Mouse (Mus musculus) stomach, embryonic 15.5 days (tissue): ENCODE measurements at regions not wholly inside any gene's neighbourhood (a gene's known extent, or its start where the extent isn't known, plus 50 kb on each side); places are given as distances from the start of the nearest gene placed in this dataset.
A peak's percentile ranks its signal among the peaks of the same experiment; 100 is the strongest.
"Not testable (repeated sequence)": the region's sequence is repeated elsewhere in the genome, so short reads cannot be mapped to it uniquely, and the experiment has no call there.

Experiments used
- ATAC-seq: fragments of 200-750 bp; cut with Nextera tagmentation; 2 replicates; pipeline ENCODE4 v1.8.0; 2017; ENCODE audit warnings: low read depth, moderate number of reproducible peaks, moderate TSS enrichment; ENCODE audit not compliant: insufficient read depth, low FRiP score
- H3K27ac ChIP-seq: fragments of 300-500 bp; sonication (generic); 2 replicates; pipeline ENCODE4 v1.5.1; 2015; ENCODE audit warnings: mild to moderate bottlenecking, inconsistent platforms
- H3K27me3 ChIP-seq: fragments of 300-500 bp; sonication (generic); replicated peaks from 2 replicates; pipeline ENCODE4 v1.6.1; 2015; ENCODE audit warnings: inconsistent platforms
- H3K36me3 ChIP-seq: fragments of 300-500 bp; sonication (generic); 2 replicates; pipeline ENCODE4 v1.6.1; 2015; ENCODE audit warnings: inconsistent platforms
- H3K4me1 ChIP-seq: fragments of 300-500 bp; sonication (generic); 2 replicates; pipeline ENCODE4 v1.6.1; 2015; ENCODE audit warnings: inconsistent platforms
- H3K4me2 ChIP-seq: fragments of 300-500 bp; sonication (generic); 2 replicates; pipeline ENCODE4 v1.6.1; 2015; ENCODE audit warnings: mild to moderate bottlenecking, inconsistent platforms
- H3K4me3 ChIP-seq: fragments of 300-500 bp; sonication (generic); replicated peaks from 2 replicates; pipeline ENCODE4 v1.5.1; 2015; ENCODE audit warnings: inconsistent platforms
- H3K9ac ChIP-seq: fragments of 300-500 bp; sonication (generic); 2 replicates; pipeline ENCODE4 v1.6.1; 2015; ENCODE audit warnings: inconsistent platforms
- H3K9me3 ChIP-seq: fragments of 300-500 bp; sonication (generic); 2 replicates; pipeline ENCODE4 v1.6.1; 2016; ENCODE audit warnings: inconsistent platforms
- WGBS: fragments of 180-500 bp; shearing (Covaris S2); methylation state at CpG from one replicate; pipeline ENCODE4 v1.1.7; 2015; 5-methylcytosine and 5-hydroxymethylcytosine counted together

GRCm38 (mm10) chr12:69524337-69525035 lies 58.3 kb downstream of the Vcpkmt start:
- H3K9ac ChIP-seq, result no peak overlapping the region
- H3K27me3 ChIP-seq, result no peaks in the 10 kb centered on the region
- H3K4me1 ChIP-seq, result no peaks in the 10 kb centered on the region
- no peak for ATAC-seq
- WGBS, result 64% methylated on average over 12 of the region's 12 CpGs
- 0 out of 2 replicates have a peak overlapping the region, but pooled peaks have one; percentile 31 for H3K27ac ChIP-seq
- H3K4me3 ChIP-seq, result no peak overlapping the region
- H3K4me2 ChIP-seq, result no peak overlapping the region
- H3K9me3 ChIP-seq, result no peaks in the 10 kb centered on the region
- no peaks in the 10 kb centered on the region for H3K36me3 ChIP-seq

GRCm38 (mm10) chr12:69519869-69520268 lies 63.0 kb downstream of the Vcpkmt start:
- H3K27me3 ChIP-seq, result no peaks in the 10 kb centered on the region
- H3K36me3 ChIP-seq, result no peaks in the 10 kb centered on the region
- no peak for ATAC-seq
- H3K4me3 ChIP-seq, result no peak overlapping the region
- no peak overlapping the region for H3K27ac ChIP-seq
- H3K4me2 ChIP-seq, result no peak overlapping the region
- no peak overlapping the region for H3K9ac ChIP-seq
- peaks cover 9% of the 10 kb centered on the region; the same call in 1 of the 2 replicates for H3K4me1 ChIP-seq
- H3K9me3 ChIP-seq, result no peaks in the 10 kb centered on the region
- 98% methylated on average over 2 of the region's 2 CpGs for WGBS

DNA sequence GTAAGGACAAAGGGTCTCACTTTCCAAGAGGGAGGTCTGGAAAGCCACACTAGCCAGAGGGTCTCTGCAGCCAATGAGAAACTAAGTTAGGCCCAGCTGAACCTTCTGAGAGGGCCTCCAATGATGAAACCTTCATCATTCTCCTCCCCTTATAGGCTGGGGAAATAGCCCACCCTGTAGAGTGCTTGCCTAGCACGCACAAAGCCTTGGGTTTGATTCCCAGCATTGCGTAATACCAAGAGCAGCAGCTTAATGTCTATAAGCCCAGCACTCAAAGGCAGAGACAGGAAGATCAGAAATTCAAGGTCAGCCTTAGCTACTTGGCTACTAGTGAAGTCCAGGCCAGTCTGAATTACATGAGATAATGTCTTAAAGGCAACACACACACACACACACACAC lies 63.8 kb downstream of the Vcpkmt start:
- no peak for ATAC-seq
- WGBS, result 81% methylated on average over 2 of the region's 2 CpGs
- no peaks in the 10 kb centered on the region for H3K9me3 ChIP-seq
- no peaks in the 10 kb centered on the region for H3K36me3 ChIP-seq
- peaks cover 9% of the 10 kb centered on the region; the same call in 1 of the 2 replicates for H3K4me1 ChIP-seq
- no peak overlapping the region for H3K4me2 ChIP-seq
- no peak overlapping the region for H3K9ac ChIP-seq
- no peak overlapping the region for H3K27ac ChIP-seq
- H3K4me3 ChIP-seq, result no peak overlapping the region
- H3K27me3 ChIP-seq, result no peaks in the 10 kb centered on the region

GRCm38 (mm10) chr12:69517616-69518015 lies 65.2 kb downstream of the Vcpkmt start:
- Histone ChIP-seq H3K9ac (no peak overlapping the region), H3K4me1 (peaks cover 9% of the 10 kb centered on the region; the same call in 1 of the 2 replicates), H3K4me3 (no peak overlapping the region), H3K27me3 (no peaks in the 10 kb centered on the region), H3K27ac (no peak overlapping the region), H3K9me3 (no peaks in the 10 kb centered on the region), H3K36me3 (no peaks in the 10 kb centered on the region), H3K4me2 (no peak overlapping the region)
- ATAC-seq, result no peak
- 59% methylated on average over 3 of the region's 3 CpGs for WGBS

DNA sequence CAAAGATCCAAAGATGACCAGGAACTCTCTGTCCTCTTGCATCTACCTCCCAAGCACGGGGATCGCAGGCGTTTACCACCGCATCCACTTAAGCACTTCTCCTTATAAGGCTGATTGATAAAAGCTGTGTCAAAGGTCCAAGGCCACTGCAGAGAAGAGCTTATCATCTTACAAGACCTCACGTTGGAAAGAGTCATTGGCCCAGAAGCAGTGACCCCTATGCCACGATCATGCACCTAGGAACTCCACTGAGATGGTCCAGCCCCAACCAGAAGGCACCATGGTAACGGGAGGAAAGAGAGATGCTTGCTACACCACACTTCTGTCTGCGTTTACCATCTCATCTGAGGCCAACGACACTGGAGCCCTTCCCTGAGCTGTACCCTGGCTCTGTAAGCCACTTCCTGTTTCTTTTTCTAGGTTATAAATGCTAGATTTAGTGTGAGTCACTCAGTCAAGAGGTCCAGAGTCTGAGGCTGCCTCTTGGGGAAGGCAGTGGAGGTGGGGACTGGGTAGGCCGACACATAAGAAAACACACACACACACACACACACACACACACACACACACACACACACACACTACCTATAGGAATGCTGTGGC lies 66.4 kb downstream of the Vcpkmt start:
- Histone ChIP-seq H3K27me3 (no peaks in the 10 kb centered on the region), H3K9me3 (no peaks in the 10 kb centered on the region), H3K9ac (no peak overlapping the region), H3K36me3 (no peaks in the 10 kb centered on the region), H3K4me1 (peaks cover 9% of the 10 kb centered on the region; the same call in 1 of the 2 replicates), H3K4me2 (no peak overlapping the region), H3K4me3 (no peak overlapping the region), H3K27ac (no peak overlapping the region)
- peak; percentile 25; the same call in 1 of the 2 replicates for ATAC-seq
- 64% methylated on average over 10 of the region's 10 CpGs for WGBS

GRCm38 (mm10) chr12:69515850-69516249 lies 67.0 kb downstream of the Vcpkmt start:
- Histone ChIP-seq H3K27me3 (no peaks in the 10 kb centered on the region), H3K9ac (no peak overlapping the region), H3K9me3 (no peaks in the 10 kb centered on the region), H3K27ac (0 out of 2 replicates have a peak overlapping the region, but pooled peaks have one; percentile 54), H3K4me1 (peaks cover 9% of the 10 kb centered on the region; the same call in 1 of the 2 replicates), H3K36me3 (no peaks in the 10 kb centered on the region), H3K4me2 (no peak overlapping the region), H3K4me3 (no peak overlapping the region)
- ATAC-seq, result no peak

GRCm38 (mm10) chr12:69515117-69515516 lies 67.7 kb downstream of the Vcpkmt start:
- H3K4me2 ChIP-seq, result no peak overlapping the region
- no peaks in the 10 kb centered on the region for H3K36me3 ChIP-seq
- H3K4me1 ChIP-seq, result peaks cover 9% of the 10 kb centered on the region; the same call in 1 of the 2 replicates
- no peak overlapping the region for H3K4me3 ChIP-seq
- H3K9ac ChIP-seq, result no peak overlapping the region
- 35% methylated on average over 9 of the region's 9 CpGs for WGBS
- no peaks in the 10 kb centered on the region for H3K27me3 ChIP-seq
- no peak for ATAC-seq
- peak overlapping the region; percentile 54; the same call in 1 of the 2 replicates for H3K27ac ChIP-seq
- H3K9me3 ChIP-seq, result no peaks in the 10 kb centered on the region

GRCm38 (mm10) chr12:69513166-69513565 lies 69.7 kb downstream of the Vcpkmt start:
- no peak overlapping the region for H3K9ac ChIP-seq
- H3K27ac ChIP-seq, result peak overlapping the region; percentile 59; the same call in 1 of the 2 replicates
- H3K4me1 ChIP-seq, result peaks cover 9% of the 10 kb centered on the region; the same call in 1 of the 2 replicates
- no peak overlapping the region for H3K4me3 ChIP-seq
- H3K27me3 ChIP-seq, result no peaks in the 10 kb centered on the region
- 33% methylated on average over 4 of the region's 4 CpGs for WGBS
- no peaks in the 10 kb centered on the region for H3K36me3 ChIP-seq
- ATAC-seq, result peak; percentile 61
- no peak overlapping the region for H3K4me2 ChIP-seq
- no peaks in the 10 kb centered on the region for H3K9me3 ChIP-seq

- H3K9ac ChIP-seq, result no peak overlapping the region
- 66% methylated on average over 4 of the region's 4 CpGs for whole genome bisulfite sequencing
- no peaks in the 10 kb centered on the region for H3K36me3 ChIP-seq
These were observed 72.1 kb downstream of the Vcpkmt start for GRCm38 (mm10) chr12:69510736-69511135.

DNA sequence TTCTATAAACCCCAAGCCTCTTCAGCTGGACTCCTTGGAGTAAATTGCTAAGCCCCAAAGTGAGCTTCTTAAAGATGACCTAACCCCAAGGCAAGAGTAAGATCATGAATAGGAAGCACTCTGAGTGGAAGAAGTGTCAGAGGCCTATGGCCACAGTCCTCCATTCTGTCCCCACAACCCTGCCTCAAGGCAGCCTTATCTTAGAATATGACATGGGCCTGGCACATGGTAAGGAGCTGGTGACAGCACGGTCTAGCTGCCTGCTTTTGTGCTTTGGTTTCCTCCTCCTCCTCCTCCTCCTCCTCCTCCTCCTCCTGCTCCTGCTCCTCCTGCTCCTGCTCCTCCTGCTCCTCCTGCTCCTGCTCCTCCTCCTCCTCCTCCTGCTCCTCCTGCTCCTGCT lies 73.6 kb downstream of the Vcpkmt start:
- H3K4me1 ChIP-seq, H3K27me3 ChIP-seq, H3K4me2 ChIP-seq, H3K9ac ChIP-seq, ATAC-seq, H3K4me3 ChIP-seq, H3K9me3 ChIP-seq, H3K27ac ChIP-seq, H3K36me3 ChIP-seq: not testable (repeated sequence)
- WGBS, result 80% methylated on average over 1 of the region's 1 CpGs

More at GRCm38 (mm10) chr12:69510736-69511135, 72.1 kb downstream of the Vcpkmt start:
- Histone ChIP-seq H3K9me3 (no peaks in the 10 kb centered on the region), H3K27ac (no peak overlapping the region), H3K4me2 (no peak overlapping the region), H3K4me3 (no peak overlapping the region), H3K27me3 (no peaks in the 10 kb centered on the region), H3K4me1 (peaks cover 6% of the 10 kb centered on the region; the same call in 1 of the 2 replicates)
- no peak for ATAC-seq

DNA sequence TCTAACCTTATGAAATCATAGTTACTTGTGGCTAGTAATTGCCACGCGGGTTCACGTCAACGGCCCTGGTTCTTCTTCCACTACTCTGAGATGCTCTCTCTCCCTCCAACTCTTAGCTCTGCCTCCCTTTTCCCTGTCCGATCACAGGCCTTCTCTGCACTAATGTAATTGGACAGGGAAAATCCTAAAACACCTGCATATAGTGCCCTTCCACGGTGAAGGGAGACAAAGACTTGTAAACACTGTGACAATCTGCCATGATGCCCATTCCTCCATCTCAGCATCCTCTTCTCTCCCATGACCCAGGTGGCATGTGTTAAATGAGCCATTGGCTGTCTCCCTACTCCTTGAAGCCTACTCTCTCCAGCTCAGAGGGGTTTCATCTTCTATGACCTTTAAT lies 74.9 kb downstream of the Vcpkmt start:
- H3K27me3 ChIP-seq, result no peaks in the 10 kb centered on the region
- H3K4me3 ChIP-seq, result no peak overlapping the region
- ATAC-seq, result no peak
- H3K36me3 ChIP-seq, result no peaks in the 10 kb centered on the region
- no peak overlapping the region for H3K27ac ChIP-seq
- 86% methylated on average over 6 of the region's 6 CpGs for WGBS
- no peaks in the 10 kb centered on the region for H3K9me3 ChIP-seq
- 0 out of 2 replicates have a peak, but pooled peaks cover 2% of the 10 kb centered on the region for H3K4me1 ChIP-seq
- no peak overlapping the region for H3K4me2 ChIP-seq
- H3K9ac ChIP-seq, result no peak overlapping the region

- Histone ChIP-seq H3K4me3 (no peak overlapping the region), H3K9ac (no peak overlapping the region), H3K4me2 (no peak overlapping the region), H3K9me3 (no peaks in the 10 kb centered on the region), H3K4me1 (peaks cover 7% of the 10 kb centered on the region; the same call in 1 of the 2 replicates), H3K27me3 (no peaks in the 10 kb centered on the region), H3K27ac (no peak overlapping the region), H3K36me3 (no peaks in the 10 kb centered on the region)
- WGBS, result 69% methylated on average over 3 of the region's 3 CpGs
- ATAC-seq, result no peak
These were observed 75.5 kb downstream of the Vcpkmt start for GRCm38 (mm10) chr12:69507333-69507732.
